Mouse (Mus musculus) spleen, postnatal 4 days (tissue): ENCODE results near the gene Prkce.

Experiments used
- DNase-seq, 2 experiments: peaks; one replicate each; pipeline ENCODE4 v3.0.0; 2022; ENCODE audit warnings: low spot score in 2 of 2

Gene Prkce

GRCm38 (mm10) chr17:86261067-86261466 is 93.5 kb downstream of the Prkce start:
- DNase-seq: no peak

GRCm38 (mm10) chr17:86263985-86264649 is 96.5 kb downstream of the Prkce start:
- no peak for DNase-seq

- no peak for DNase-seq
Measured at GRCm38 (mm10) chr17:86266051-86266450, 98.5 kb downstream of the Prkce start.

GRCm38 (mm10) chr17:86267126-86267760 is 99.7 kb downstream of the Prkce start:
- DNase-seq: no peak

- no peak for DNase-seq
Measured at GRCm38 (mm10) chr17:86269639-86270038, 102.1 kb downstream of the Prkce start.

- DNase-seq: no peak
Measured at GRCm38 (mm10) chr17:86270523-86270922, 102.9 kb downstream of the Prkce start.

GRCm38 (mm10) chr17:86271277-86271676 is 103.7 kb downstream of the Prkce start:
- DNase-seq: no peak

- no peak for DNase-seq
Measured at GRCm38 (mm10) chr17:86272961-86273360, 105.4 kb downstream of the Prkce start.

GRCm38 (mm10) chr17:86273566-86274349 is 106.2 kb downstream of the Prkce start:
- no peak for DNase-seq

GRCm38 (mm10) chr17:86274350-86274744 is 106.8 kb downstream of the Prkce start:
- DNase-seq: no peak

GRCm38 (mm10) chr17:86276381-86276780 is 108.8 kb downstream of the Prkce start:
- no peak for DNase-seq

GRCm38 (mm10) chr17:86277032-86277798 is 109.6 kb downstream of the Prkce start:
- no peak for DNase-seq

- no peak for DNase-seq
Measured at GRCm38 (mm10) chr17:86277999-86278526, 110.5 kb downstream of the Prkce start.

GRCm38 (mm10) chr17:86279751-86280150 is 112.2 kb downstream of the Prkce start:
- DNase-seq: no peak

- no peak for DNase-seq
Measured at GRCm38 (mm10) chr17:86283741-86284140, 116.2 kb downstream of the Prkce start.

- no peak for DNase-seq
Measured at GRCm38 (mm10) chr17:86285058-86285457, 117.5 kb downstream of the Prkce start.

- no peak for DNase-seq
Measured at GRCm38 (mm10) chr17:86286747-86287271, 119.2 kb downstream of the Prkce start.

GRCm38 (mm10) chr17:86292711-86293110 is 125.1 kb downstream of the Prkce start:
- no peak for DNase-seq

- DNase-seq: peak; percentile 63 to 78
Measured at GRCm38 (mm10) chr17:86293247-86293744, 125.7 kb downstream of the Prkce start.

GRCm38 (mm10) chr17:86299576-86299975 is 132.0 kb downstream of the Prkce start:
- DNase-seq: no peak
